Mouse (Mus musculus) heart, embryonic 13.5 days (tissue): ENCODE results near the gene Sypl. TPM values are rescaled to one million over a fixed set of nuclear protein-coding genes. Genes with fewer than 3 reads are reported as not detected.
A peak's percentile ranks its signal among the peaks of the same experiment; 100 is the strongest.

ENCODE experiments used
- ATAC-seq: fragments of 200-750 bp; cut with Nextera tagmentation; 2 replicates; pipeline ENCODE4 v1.8.0; 2017; ENCODE audit warnings: moderate TSS enrichment; ENCODE audit not compliant: insufficient number of reproducible peaks, low FRiP score, low TSS enrichment; ENCODE audit errors: extremely low read depth
- H3K27ac ChIP-seq: fragments of 300-500 bp; sonication (generic); replicated peaks from 2 replicates; pipeline ENCODE4 v1.5.1; 2015; ENCODE audit warnings: moderate library complexity, mild to moderate bottlenecking, inconsistent platforms
- H3K27me3 ChIP-seq: fragments of 300-500 bp; sonication (generic); replicated peaks from 2 replicates; pipeline ENCODE4 v1.6.1; 2015; ENCODE audit warnings: mild to moderate bottlenecking, inconsistent platforms
- H3K36me3 ChIP-seq: fragments of 300-500 bp; sonication (generic); 2 replicates; pipeline ENCODE4 v1.6.1; 2015; ENCODE audit warnings: mild to moderate bottlenecking, inconsistent platforms
- H3K4me1 ChIP-seq: fragments of 300-500 bp; sonication (generic); 2 replicates; pipeline ENCODE4 v1.6.1; 2015; ENCODE audit warnings: inconsistent platforms
- H3K4me2 ChIP-seq: fragments of 300-500 bp; sonication (generic); 2 replicates; pipeline ENCODE4 v1.6.1; 2015; ENCODE audit warnings: inconsistent platforms, mild to moderate bottlenecking, moderate library complexity
- H3K4me3 ChIP-seq: fragments of 300-500 bp; sonication (generic); 2 replicates; pipeline ENCODE4 v1.5.1; 2015; ENCODE audit warnings: moderate library complexity, mild to moderate bottlenecking, inconsistent platforms
- H3K9ac ChIP-seq: fragments of 300-500 bp; sonication (generic); 2 replicates; pipeline ENCODE4 v1.6.1; 2015; ENCODE audit warnings: inconsistent platforms, mild to moderate bottlenecking, moderate library complexity
- H3K9me3 ChIP-seq: fragments of 300-500 bp; sonication (generic); 2 replicates; pipeline ENCODE4 v1.6.1; 2016; ENCODE audit warnings: inconsistent platforms
- WGBS: fragments of 180-500 bp; shearing (Covaris S2); methylation state at CpG from one replicate; pipeline ENCODE4 v1.1.7; 2015; ENCODE audit warnings: mixed read lengths; 5-methylcytosine and 5-hydroxymethylcytosine counted together
- polyA plus RNA-seq: library from polyadenylated mRNA; unstranded; fragments of >200 nt; fragmentation: Nextera tagmentation; extraction: Ambion mirVana; gene quantifications from 2 replicates; pipeline ENCODE4 v1.2.1, GENCODE M21; 2015

Sypl gene
- polyA plus RNA-seq, 1 experiment from 2014 or later = 79.8 TPM

- Histone ChIP-seq H3K9me3 (no peaks in the 10 kb centered on the region), H3K27me3 (no peaks in the 10 kb centered on the region; the same call in 1 of the 2 replicates), H3K4me2 (no peak overlapping the region), H3K4me3 (no peak overlapping the region), H3K36me3 (no peaks in the 10 kb centered on the region), H3K27ac (no peak overlapping the region), H3K4me1 (peaks cover 9% of the 10 kb centered on the region), H3K9ac (no peak overlapping the region)
- WGBS = 85% methylated on average over 7 of the region's 7 CpGs
- ATAC-seq = no peak
These were observed 32.1 kb upstream of the Sypl start for GRCm38 (mm10) chr12:32921532-32922131.

DNA sequence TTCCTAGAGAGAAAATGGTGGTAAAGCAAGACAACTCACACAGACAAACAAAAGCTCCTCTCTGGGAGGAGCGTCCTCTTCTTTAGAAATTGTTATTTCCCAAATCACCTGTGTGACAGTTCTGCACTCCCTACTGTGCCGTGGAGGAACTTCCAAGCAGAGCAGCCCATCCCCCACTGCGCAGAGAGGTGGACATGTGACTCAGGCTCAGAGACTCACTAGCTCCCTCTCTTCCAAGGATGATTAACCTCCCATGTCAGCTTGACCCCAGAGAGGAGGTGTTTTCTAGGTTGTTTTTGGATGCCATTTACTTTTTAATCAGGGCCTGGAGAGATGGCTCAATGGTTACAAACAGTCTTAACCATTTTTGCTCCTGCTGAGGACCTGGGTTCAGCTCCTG lies 29.4 kb upstream of the Sypl start:
- H3K9ac ChIP-seq = no peak overlapping the region
- 41% methylated on average over 3 of the region's 3 CpGs for WGBS
- H3K36me3 ChIP-seq = no peaks in the 10 kb centered on the region
- no peaks in the 10 kb centered on the region; the same call in 1 of the 2 replicates for H3K27me3 ChIP-seq
- no peak for ATAC-seq
- no peaks in the 10 kb centered on the region for H3K9me3 ChIP-seq
- H3K4me1 ChIP-seq = peaks cover 15% of the 10 kb centered on the region
- H3K4me2 ChIP-seq = no peak overlapping the region
- H3K27ac ChIP-seq = no peak overlapping the region
- H3K4me3 ChIP-seq = no peak overlapping the region

DNA sequence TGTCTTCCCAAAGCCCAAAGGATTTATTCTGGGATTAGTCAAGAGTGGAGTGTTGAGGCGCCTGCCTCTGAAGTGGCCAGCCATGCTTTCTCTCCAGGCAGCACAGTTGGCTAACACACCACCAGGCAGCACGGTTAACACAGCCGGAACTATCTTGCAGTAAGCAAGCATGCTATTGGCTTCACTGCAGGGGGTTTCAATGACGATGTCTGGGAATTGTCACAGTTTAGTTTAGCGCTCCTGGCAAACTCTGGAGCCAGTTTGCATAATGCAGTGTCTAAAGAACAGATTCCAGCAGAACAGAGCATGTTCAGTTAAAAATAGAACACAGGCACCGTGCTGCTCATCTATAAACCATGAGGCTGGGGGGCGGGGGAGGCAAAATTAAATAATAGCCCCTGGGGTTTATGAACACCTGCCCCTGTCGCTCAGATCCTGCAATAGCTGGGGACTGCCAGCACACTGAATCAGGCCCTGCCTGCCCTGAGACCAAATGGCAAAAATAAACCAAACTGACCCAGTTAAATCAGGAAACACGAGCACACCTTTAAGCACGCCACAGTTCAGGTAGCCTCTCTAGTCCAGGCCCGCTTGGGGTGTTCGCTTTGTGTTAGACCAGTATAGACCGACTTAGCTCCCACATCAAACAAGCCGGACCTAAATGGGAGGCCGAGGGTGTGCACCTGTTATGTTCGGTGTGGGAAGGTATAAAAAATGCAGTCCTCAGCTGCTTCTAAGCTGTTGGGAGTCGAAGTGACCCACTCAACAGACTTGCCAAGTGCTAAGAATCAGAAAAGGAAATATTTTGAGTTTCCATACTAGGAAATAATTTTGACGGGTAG lies 27.1 kb upstream of the Sypl start:
- Histone ChIP-seq H3K4me2 (peak overlapping the region; percentile 24), H3K9me3 (no peaks in the 10 kb centered on the region), H3K9ac (peak overlapping the region; percentile 3; the same call in 1 of the 2 replicates), H3K27me3 (peaks cover 6% of the 10 kb centered on the region; the same call in 1 of the 2 replicates), H3K36me3 (no peaks in the 10 kb centered on the region), H3K4me1 (peaks cover 15% of the 10 kb centered on the region), H3K27ac (peak overlapping the region; percentile 78), H3K4me3 (no peak overlapping the region)
- no peak; the same call in 1 of the 2 replicates for ATAC-seq
- WGBS = 53% methylated on average over 18 of the region's 18 CpGs

DNA sequence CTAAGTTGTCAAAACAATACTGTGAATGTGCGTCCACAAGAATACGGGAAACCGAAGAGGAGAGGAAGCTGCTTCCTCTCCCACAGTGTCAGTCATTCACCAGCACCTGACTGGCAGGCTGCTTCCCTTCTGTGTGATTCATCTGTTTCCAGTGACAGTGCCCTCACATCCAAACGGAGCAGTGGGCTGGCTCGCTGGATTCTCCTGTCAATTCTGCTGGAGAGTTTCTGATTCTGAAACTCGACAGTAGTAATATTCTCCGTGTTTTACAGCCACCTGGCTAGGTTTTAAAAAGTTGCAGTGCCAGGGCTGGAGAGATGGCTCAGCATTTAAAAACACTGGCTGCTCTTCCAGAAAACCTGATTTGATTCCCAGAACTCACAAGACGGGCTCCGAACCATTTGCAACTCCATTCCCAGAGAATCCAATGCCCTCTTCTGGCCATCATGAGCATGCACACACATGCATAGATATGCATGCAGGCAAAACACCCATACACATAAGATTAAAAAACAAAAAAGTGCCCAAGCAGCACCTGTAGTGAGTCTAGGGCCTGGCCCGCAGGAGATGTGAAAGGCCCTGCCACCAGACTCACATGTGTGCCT lies 26.4 kb upstream of the Sypl start:
- no peak for ATAC-seq
- 78% methylated on average over 10 of the region's 10 CpGs for WGBS
- peaks cover 15% of the 10 kb centered on the region for H3K4me1 ChIP-seq
- no peak overlapping the region for H3K4me2 ChIP-seq
- peaks cover 8% of the 10 kb centered on the region; the same call in 1 of the 2 replicates for H3K27me3 ChIP-seq
- H3K27ac ChIP-seq = 0 out of 2 replicates have a peak overlapping the region, but pooled peaks have one; percentile 78
- H3K9ac ChIP-seq = no peak overlapping the region
- no peaks in the 10 kb centered on the region for H3K36me3 ChIP-seq
- no peaks in the 10 kb centered on the region for H3K9me3 ChIP-seq
- H3K4me3 ChIP-seq = no peak overlapping the region

GRCm38 (mm10) chr12:32928180-32928579 lies 25.5 kb upstream of the Sypl start:
- no peak overlapping the region for H3K27ac ChIP-seq
- no peaks in the 10 kb centered on the region for H3K9me3 ChIP-seq
- H3K36me3 ChIP-seq = no peaks in the 10 kb centered on the region
- 75% methylated on average over 3 of the region's 3 CpGs for WGBS
- peaks cover 11% of the 10 kb centered on the region; the same call in 1 of the 2 replicates for H3K27me3 ChIP-seq
- H3K4me3 ChIP-seq = no peak overlapping the region
- ATAC-seq = no peak
- peaks cover 15% of the 10 kb centered on the region for H3K4me1 ChIP-seq
- no peak overlapping the region for H3K4me2 ChIP-seq
- 0 out of 2 replicates have a peak overlapping the region, but pooled peaks have one; percentile 37 for H3K9ac ChIP-seq

- H3K9ac ChIP-seq = no peak overlapping the region
- 80% methylated on average over 11 of the region's 11 CpGs for WGBS
- H3K4me2 ChIP-seq = no peak overlapping the region
- ATAC-seq = no peak
- H3K27ac ChIP-seq = no peak overlapping the region
- no peaks in the 10 kb centered on the region for H3K9me3 ChIP-seq
- H3K27me3 ChIP-seq = peaks cover 11% of the 10 kb centered on the region; the same call in 1 of the 2 replicates
- no peaks in the 10 kb centered on the region for H3K36me3 ChIP-seq
- H3K4me1 ChIP-seq = peaks cover 15% of the 10 kb centered on the region
- H3K4me3 ChIP-seq = no peak overlapping the region
These were observed 23.7 kb upstream of the Sypl start for GRCm38 (mm10) chr12:32929831-32930513.

- Histone ChIP-seq H3K27me3 (peaks cover 11% of the 10 kb centered on the region; the same call in 1 of the 2 replicates), H3K9ac (no peak overlapping the region), H3K4me3 (no peak overlapping the region), H3K4me1 (peaks cover 15% of the 10 kb centered on the region), H3K4me2 (no peak overlapping the region), H3K27ac (no peak overlapping the region), H3K36me3 (no peaks in the 10 kb centered on the region), H3K9me3 (no peaks in the 10 kb centered on the region)
- ATAC-seq = no peak
- WGBS = 78% methylated on average over 7 of the region's 7 CpGs
These were observed 23.1 kb upstream of the Sypl start for GRCm38 (mm10) chr12:32930566-32930965.

- no peak overlapping the region for H3K4me3 ChIP-seq
- ATAC-seq = no peak
- peaks cover 24% of the 10 kb centered on the region for H3K27me3 ChIP-seq
- H3K4me1 ChIP-seq = no peaks in the 10 kb centered on the region
- no peak overlapping the region for H3K4me2 ChIP-seq
- no peak overlapping the region for H3K9ac ChIP-seq
- whole genome bisulfite sequencing = 63% methylated on average over 4 of the region's 4 CpGs
- no peak overlapping the region for H3K27ac ChIP-seq
- H3K9me3 ChIP-seq = no peaks in the 10 kb centered on the region
- no peaks in the 10 kb centered on the region for H3K36me3 ChIP-seq
These were observed 17.3 kb upstream of the Sypl start for GRCm38 (mm10) chr12:32936246-32936946.

DNA sequence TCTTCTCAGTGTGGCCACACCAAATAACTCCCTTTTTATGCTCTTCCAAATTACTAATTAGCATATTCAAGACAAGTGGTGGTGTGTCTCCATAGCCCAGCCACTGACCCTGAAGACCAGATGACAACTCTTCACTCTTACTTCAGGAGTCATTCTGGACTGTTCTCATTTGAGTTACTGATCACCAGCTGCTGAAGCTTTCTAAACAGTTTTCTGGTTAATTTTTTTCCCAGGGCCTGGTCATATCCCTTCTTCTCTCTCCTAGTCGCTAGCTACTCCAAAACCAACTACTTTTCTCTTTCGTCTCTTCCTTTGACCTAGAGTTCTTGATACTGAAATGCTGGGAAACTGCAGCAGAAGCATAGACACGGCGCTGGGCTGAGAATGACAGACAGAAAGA lies 12.6 kb upstream of the Sypl start:
- no peaks in the 10 kb centered on the region for H3K36me3 ChIP-seq
- no peak overlapping the region for H3K27ac ChIP-seq
- no peak for ATAC-seq
- no peaks in the 10 kb centered on the region for H3K9me3 ChIP-seq
- H3K4me1 ChIP-seq = 0 out of 2 replicates have a peak, but pooled peaks cover 3% of the 10 kb centered on the region
- 80% methylated on average over 4 of the region's 4 CpGs for WGBS
- H3K9ac ChIP-seq = no peak overlapping the region
- H3K4me2 ChIP-seq = no peak overlapping the region
- H3K4me3 ChIP-seq = no peak overlapping the region
- peaks cover 18% of the 10 kb centered on the region for H3K27me3 ChIP-seq

DNA sequence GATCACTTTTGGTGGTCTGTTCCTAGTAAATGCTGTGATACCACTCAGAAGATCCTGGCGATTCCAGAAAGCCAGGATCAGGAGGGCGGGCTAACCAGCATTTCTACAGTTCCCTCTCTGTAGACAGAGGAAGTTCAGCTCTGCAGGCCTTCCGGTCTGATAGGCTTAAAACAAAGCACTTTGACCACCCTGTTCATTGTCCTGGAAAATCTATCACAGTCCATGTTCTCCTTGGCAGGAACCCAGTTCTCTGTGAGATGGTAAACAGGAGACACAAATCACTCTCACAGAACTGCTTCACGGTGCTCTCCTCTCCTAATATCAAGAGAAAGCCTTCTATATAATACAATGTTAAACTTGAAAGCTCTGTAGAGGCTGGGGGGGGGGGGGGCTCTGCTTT lies 10.3 kb upstream of the Sypl start:
- peak overlapping the region; percentile 67 for H3K27ac ChIP-seq
- no peak overlapping the region for H3K4me2 ChIP-seq
- no peak for ATAC-seq
- no peak overlapping the region for H3K9ac ChIP-seq
- no peaks in the 10 kb centered on the region for H3K9me3 ChIP-seq
- H3K4me3 ChIP-seq = no peak overlapping the region
- no peaks in the 10 kb centered on the region for H3K36me3 ChIP-seq
- 0 out of 2 replicates have a peak, but pooled peaks cover 3% of the 10 kb centered on the region for H3K4me1 ChIP-seq
- peaks cover 1% of the 10 kb centered on the region; the same call in 1 of the 2 replicates for H3K27me3 ChIP-seq
- 53% methylated on average over 4 of the region's 4 CpGs for WGBS
